Mouse (Mus musculus): ENCODE data around the gene Ddx19a.

GRCm38 (mm10) chr8:110925691-110926140 lies 71.9 kb downstream of the Ddx19a start:
- TF ChIP-seq POLR2A (IDR thresholded peaks at IDR 0.05; ENCODE audit: control insufficient read depth, low read depth, low read length) (no peak), CTCF (IDR thresholded peaks at IDR 0.05; ENCODE audit: control insufficient read depth, insufficient read depth, insufficient replicate concordance, low read depth, low read length) (no peak)

All from testis, adult 2 months (tissue).